Mouse (Mus musculus) c-Kit-positive CD71-negative TER-119-negative erythroid progenitor cells, embryonic 14.5 days (primary cell): Measurements from ENCODE around the gene Gm49345.
"Not testable (repeated sequence)": the region's sequence is repeated elsewhere in the genome, so short reads cannot be mapped to it uniquely, and the experiment has no call there.

Source experiments
- DNase-seq: peaks from one replicate; pipeline ENCODE4 v3.0.0-alpha.2; 2013; ENCODE audit warnings: low read depth

Gene Gm49345

DNA sequence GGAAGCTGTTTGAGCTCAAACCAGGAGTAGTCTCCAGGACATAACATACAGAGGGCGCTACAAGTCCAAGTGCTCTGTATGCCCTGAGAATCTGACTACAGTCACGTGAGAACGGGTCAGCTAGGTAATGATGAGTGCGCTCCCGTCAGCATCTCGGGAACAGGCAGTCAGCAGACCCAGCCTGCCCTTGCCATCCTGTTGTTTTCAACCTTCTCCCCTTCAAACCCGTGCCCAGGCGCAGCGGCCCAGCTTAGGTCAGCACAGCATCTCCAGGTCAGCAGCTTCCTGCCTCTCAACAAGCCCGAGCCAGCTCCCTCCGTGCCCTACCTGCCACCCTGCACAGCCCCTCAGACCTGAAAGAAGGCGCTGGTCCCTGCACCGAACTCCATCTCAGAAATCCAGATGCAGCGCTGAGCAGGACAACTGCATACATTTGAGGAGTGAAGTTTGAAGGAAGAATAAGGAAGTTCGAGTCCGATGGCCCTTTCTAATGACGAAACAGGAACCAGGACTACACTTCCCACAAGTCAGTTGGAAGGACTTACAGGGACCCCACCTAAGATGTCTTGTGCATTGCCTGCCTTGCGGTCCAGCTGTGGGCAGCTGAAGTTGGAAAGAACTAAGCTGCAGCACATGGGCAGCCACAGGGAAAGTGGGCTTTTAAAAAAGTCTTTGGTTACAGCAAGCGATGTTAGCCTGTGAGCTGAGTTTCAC lies at the start of gene Gm49345, which contains the start of gene Zfp729a:
Gm49345 (minus strand) TSS at position 476 of the 714 bp plus-strand sequence.
Zfp729a (minus strand) TSS at position 498 of the 714 bp plus-strand sequence.
- peak; percentile 80 for DNase-seq

DNA sequence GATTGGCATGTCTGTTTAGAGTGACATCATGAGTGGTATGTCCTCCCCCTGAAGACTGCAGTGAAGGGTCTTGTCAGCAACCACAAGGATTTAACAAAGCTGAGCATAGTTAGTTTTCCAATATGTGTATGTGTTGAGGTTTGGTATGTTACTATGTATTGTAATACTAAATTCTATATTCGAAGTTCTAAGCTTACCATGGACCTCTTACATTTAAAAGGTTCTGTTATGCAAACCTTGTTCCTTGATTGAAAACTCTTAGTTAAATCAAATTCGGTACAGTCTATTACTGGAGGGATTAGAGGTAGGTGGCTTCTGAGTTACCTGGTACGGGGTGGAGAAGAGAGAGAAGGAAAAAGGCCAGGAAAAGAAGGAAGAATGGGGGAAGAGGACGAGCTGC lies 49.4 kb upstream of the Gm49345 start, which contains the start of gene Zfp738:
Zfp738 (minus strand) TSS at position 101 of the 400 bp plus-strand sequence.
- DNase-seq: no peak

DNA sequence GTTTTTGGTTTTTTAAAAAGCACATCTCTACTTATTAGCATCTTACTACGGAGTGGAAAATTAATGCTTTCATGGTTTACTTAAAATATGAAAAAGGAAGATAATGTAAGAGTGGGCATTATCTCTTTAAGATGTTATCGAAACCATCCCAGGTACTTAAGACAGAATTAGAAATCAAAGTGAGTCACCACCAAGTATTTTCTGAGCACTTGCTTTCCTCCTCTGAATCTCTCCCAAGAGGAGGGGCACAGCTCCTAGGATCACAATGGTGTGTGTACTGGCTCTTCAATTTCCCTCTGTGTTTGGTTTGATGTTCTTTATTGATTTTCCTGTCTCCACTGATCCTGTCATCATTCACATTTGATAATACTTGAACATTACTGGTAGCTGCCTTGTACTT lies 46.3 kb upstream of the Gm49345 start:
- not testable (repeated sequence) for DNase-seq

DNA sequence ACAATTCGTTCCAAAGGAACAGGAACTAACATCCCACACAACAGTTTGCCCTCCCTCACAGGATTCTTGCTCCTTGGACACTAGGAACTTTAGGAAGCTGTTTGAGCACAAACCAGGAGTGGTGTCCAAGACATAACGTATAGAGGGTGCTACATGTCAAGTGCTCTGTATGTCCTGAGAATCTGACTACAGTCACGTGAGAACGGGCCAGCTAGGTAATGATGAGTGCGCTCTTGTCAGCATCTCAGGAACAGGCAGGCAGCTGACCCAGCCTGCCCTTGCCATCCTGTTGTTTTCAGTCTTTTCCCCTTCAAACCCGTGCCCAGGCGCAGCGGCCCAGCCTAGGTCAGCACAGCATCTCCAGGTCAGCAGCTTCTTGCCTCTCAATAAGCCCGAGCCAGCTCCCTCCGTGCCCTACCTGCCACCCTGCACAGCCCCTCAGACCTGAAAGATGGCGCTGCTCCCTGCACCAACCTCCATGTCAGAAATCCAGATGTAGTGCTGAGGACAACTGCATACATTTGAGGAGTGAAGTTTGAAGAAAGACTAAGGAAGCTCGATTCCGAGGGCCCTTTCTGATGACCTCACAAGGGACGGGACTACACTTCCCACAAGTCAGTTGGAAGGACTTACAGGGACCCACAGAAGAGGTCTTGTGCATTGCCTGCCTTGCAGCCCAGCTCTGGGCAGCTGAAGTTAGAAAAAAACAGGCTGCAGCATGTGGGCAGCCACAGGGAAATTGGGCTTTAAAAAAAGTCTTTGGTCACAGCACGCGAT lies 45.6 kb upstream of the Gm49345 start:
- DNase-seq: peak; percentile 67

GRCm38 (mm10) chr13:67674902-67675301 lies 37.3 kb upstream of the Gm49345 start:
- no peak for DNase-seq

- no peak for DNase-seq
Observed at GRCm38 (mm10) chr13:67652496-67652895, 14.9 kb upstream of the Gm49345 start.

GRCm38 (mm10) chr13:67610108-67610507 lies 27.5 kb downstream of the Gm49345 start:
- peak; percentile 2 for DNase-seq

DNA sequence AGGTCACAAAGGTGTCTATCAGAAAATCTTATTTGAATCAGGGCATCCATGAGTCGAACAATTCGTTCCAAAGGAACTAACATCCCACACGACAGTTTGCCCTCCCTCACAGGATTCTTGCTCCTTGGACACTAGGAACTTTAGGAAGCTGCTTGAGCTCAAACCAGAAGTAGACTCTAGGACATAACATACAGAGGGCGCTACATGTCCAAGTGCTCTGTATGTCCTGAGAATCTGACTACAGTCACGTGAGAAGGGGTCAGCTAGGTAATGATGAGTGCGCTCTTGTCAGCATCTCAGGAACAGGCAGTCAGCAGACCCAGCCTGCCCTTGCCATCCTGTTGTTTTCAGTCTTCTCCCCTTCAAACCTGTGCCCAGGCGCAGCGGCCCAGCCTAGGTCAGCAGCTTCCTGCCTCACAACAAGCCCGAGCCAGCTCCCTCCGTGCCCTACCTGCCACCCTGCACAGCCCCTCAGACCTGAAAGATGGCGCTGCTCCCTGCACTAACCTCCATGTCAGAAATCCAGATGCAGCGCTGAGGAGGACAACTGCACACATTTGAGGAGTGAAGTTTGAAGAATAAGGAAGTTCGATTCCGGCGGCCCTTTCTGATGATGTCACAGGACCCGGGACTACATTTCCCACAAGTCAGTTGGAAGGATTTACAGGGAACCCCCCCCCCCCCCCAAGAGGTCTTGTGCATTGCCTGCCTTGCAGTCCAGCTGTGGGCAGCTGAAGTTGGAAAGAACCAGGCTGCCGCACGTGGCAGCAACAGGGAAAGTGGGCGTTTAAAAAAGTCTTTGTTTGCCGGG lies 28.3 kb downstream of the Gm49345 start, which contains the start of gene Zfp729b:
Zfp729b (minus strand) TSS at position 642 of the 811 bp plus-strand sequence.
- peak; percentile 79 for DNase-seq

- no peak for DNase-seq
Observed at GRCm38 (mm10) chr13:67572591-67573189, 64.9 kb downstream of the Gm49345 start.

GRCm38 (mm10) chr13:67553730-67554129 lies 83.8 kb downstream of the Gm49345 start, which contains the start of gene Zfp748:
TSS of gene Zfp748 (minus strand) at chr13:67553830.
- no peak for DNase-seq

- peak; percentile 79 for DNase-seq
Observed at GRCm38 (mm10) chr13:67552505-67553346, 84.8 kb downstream of the Gm49345 start.

DNA sequence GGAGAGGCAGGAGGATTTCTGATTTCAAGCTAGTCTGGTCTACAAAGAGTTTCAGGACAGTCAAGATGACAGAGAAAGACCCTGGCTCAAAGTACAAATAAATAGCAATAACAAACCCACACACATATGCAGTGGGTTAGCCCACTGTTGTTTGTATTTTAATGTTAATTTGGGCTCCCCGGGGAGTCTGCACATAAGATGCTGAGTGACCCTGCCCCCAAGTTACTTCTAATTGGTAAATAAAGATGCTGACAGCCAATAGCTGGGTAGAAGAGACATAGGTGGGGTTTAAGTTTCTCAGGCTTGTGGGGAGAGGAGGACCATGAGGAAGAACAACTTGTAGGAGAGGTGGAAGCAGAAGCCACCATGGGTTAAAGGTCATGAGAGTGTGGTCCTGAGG lies 91.6 kb downstream of the Gm49345 start:
- no peak for DNase-seq
